Mouse (Mus musculus) heart, postnatal 0 days (tissue): ENCODE measurements around the gene Mrpl20.

Source experiments
- CTCF ChIP-seq: IDR thresholded peaks from 2 replicates; pipeline ENCODE4 v1.5.1; 2016; ENCODE audit warnings: antibody characterized with exemption, control low read depth, low read depth
- EP300 ChIP-seq: IDR thresholded peaks from 2 replicates; pipeline ENCODE4 v1.6.1; 2016; ENCODE audit warnings: antibody characterized with exemption, low read depth

DNA sequence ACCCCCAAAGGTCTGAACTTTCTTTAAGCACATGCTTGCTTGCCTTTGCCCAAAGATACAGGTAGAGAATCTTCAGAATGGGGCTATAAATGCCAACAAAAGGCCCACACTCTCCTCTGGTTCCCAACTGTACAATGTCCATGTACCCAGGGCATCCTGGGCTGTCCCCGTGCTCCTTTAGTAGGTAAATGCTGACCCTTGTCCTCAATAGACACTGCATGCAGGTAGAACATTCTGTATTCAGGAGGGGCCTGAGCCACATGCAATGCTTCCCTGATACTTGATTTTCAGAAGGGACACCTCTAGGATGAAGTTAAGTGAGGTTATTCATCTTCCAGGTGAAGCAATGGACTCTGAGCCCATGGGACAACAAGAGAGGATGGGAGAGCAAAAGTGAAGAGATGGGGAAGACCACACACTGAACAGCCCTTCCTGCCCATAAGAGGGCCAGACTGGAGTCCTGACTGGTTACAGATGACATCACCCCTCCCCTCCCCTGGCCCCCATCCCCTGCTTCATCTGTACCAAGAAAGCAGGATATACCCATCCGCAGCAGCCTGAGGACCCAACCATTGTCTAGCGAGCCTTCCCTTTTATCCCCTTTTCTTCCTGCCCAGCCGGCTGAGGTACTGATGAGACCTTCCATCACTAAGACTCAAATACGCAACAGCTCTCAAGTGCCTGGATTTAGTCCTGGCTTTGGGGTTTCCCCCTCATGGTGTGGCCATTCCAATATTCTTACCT is 29.2 kb upstream of the Mrpl20 start:
- TF ChIP-seq CTCF, result no peak
- TF ChIP-seq EP300, result no peak
